Mouse (Mus musculus) hematopoietic stem cell, adult 5-6 weeks (primary cell): Measurements from ENCODE around the gene Fibcd1. TPM values are rescaled to one million over a fixed set of nuclear protein-coding genes. Genes with fewer than 3 reads are reported as not detected.
A peak's percentile ranks its signal among the peaks of the same experiment; 100 is the strongest.

Experiments
- ATAC-seq, 2 experiments: fragments of 125-278 bp in 1 of 2; replicated peaks in 1 of 2; 2 replicates each; pipeline ENCODE4 v1.8.0; 2016 to 2017; ENCODE audit warnings: inconsistent platforms in 2 of 2, mild to moderate bottlenecking in 2 of 2, moderate number of reproducible peaks in 2 of 2, low read depth in 1 of 2, moderate TSS enrichment in 1 of 2; ENCODE audit not compliant: low FRiP score in 2 of 2, poor library complexity in 2 of 2, severe bottlenecking in 2 of 2, insufficient read depth in 1 of 2, low TSS enrichment in 1 of 2
- total RNA-seq: library from RNA; stranded (forward); fragments of 172-1452, 232-1000 nt; gene quantifications from 2 replicates; pipeline ENCODE4 v1.2.3, GENCODE M21; 2017

The Fibcd1 gene
- total RNA-seq, 1 experiment from 2014 or later = not detected

- ATAC-seq = no peak
Measured at GRCm38 (mm10) chr2:31825469-31825911, 20.3 kb downstream of the Fibcd1 start.

DNA sequence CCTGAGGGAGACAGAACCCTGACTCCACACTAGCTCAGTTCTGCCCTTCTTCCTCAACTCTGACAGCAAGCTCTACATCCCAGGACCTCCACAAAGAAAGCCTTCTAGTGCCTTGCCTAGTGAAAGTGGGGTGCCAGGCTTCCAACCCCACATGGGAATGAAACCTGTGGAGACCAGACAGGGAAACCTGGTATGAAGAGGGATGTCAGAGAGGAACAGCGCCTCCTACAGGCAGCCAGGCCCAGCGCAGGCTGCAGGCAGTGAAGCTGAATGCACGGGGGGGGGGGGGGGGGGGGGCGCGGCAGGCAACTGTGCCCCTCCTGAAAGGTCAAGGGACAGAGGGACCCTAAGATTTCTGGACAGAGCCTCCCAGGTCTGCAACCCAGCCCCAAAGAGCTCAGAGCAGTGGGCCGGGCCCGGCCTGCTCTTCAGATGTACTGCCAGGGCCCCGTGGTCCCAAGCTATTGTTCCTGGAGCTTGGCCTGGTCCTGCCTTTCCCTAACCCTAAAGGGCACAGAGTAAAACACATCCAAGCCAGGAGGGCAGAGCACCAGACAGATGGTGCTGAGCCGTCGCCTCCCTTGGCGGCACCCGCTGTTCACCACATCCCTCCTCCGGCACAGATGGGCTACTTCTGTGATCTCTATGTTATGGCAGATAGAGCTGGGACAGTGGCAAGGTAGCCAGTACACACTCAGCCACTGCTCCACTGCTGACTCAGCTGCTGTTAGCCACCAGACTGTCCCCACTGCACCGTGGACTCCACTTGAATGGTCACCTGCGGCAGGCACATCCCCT, 21.7 kb downstream of the Fibcd1 start:
- ATAC-seq = no peak

DNA sequence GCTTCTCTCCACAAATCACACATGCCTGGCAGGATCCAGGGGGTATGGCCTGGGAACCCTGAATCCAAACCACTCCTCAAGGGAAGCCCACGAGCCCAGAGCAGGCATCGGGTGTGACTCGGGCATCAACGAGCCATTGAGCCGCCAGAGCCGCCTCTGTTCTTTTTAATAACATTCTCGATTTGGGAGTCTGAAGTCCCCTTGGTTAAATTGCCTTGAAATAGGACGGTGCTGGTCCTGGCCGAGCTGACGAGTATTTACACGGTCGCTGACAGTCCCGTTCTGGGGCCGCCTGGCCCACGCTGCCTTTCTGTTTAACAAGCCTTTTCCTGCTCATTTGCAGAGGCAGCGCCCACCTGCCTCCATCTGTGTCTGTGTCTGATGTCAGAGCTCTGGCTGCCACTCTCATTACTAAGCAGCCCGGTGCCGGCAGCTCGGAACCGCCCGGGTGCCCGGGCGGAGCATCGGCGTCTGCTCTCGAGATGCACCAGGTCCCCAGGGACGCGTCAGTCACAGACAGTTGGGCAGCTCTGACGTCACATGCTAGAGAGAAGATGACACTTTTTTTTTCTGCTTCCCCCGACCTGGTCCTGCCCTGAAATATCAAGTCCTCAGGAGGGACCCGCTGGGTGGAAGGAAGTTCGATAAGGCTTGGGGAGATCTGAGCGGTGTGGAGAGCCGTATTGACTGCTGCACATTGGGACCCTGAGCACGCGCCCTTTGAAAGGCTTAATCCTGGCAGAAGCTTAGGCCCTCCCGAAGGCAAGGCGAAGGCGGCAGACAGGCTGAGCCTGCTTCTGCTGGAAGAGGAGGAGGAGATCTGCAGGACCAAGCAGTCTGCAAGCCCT, 23.1 kb downstream of the Fibcd1 start:
- ATAC-seq = 0 out of 4 replicates have a peak, but pooled peaks of 1 of the 2 experiments have one; percentile 19

DNA sequence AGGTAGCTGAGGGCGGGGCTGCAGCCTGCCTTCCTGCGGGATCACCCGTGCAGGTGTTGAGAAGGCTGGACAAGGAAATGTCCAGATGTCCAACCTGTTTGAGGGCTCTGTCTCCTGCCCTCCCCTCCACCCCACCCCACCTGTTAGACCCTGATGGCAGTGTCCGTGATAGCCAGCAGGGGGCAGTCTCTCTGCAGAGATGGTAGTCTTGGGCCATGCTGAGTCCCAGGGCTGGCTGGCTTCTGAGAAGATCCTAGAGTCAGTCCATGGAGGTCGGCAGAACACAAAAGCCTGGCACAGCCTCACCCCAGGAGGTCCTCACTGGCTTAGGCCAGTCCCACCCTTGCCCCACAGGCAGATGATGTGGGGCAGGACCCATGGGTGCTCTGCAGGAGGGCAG, 30.4 kb downstream of the Fibcd1 start:
- peak in 1 of 2 experiments; percentile 70; a peak in 2 of 4 replicates for ATAC-seq

GRCm38 (mm10) chr2:31814699-31815098, 31.1 kb downstream of the Fibcd1 start:
- ATAC-seq = no peak

DNA sequence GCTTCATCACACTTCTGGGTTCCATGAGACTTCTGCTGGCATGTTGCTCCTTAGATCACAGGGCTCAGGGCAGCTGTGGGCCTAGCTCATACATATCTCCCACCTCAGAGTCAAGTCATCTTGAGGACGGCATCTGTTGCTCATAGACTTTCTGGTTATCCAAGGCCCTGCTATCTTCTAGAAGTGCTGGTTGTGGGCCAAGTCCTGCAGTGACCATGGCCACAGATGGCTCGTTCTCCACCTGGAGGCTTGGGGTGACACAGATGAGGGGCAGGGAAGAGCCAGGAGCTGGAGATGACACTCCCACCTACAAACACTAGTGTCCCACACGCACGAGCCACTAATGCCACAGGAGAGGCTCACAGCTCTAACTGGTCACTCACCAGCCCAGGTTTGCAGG, 32.2 kb downstream of the Fibcd1 start:
- ATAC-seq = no peak

- no peak for ATAC-seq
Measured at GRCm38 (mm10) chr2:31811086-31811958, 34.5 kb downstream of the Fibcd1 start.

- ATAC-seq = no peak
Measured at GRCm38 (mm10) chr2:31810444-31810843, 35.4 kb downstream of the Fibcd1 start, which contains the start of gene Qrfp. Gene Qrfp, minus strand, starts transcription at chr2:31810580.

GRCm38 (mm10) chr2:31809358-31809740, 36.5 kb downstream of the Fibcd1 start:
- ATAC-seq = peak; percentile 59 to 80

- no peak for ATAC-seq
Measured at GRCm38 (mm10) chr2:31808410-31809357, 37.1 kb downstream of the Fibcd1 start.

GRCm38 (mm10) chr2:31806639-31807382, 39.0 kb downstream of the Fibcd1 start:
- ATAC-seq = no peak

DNA sequence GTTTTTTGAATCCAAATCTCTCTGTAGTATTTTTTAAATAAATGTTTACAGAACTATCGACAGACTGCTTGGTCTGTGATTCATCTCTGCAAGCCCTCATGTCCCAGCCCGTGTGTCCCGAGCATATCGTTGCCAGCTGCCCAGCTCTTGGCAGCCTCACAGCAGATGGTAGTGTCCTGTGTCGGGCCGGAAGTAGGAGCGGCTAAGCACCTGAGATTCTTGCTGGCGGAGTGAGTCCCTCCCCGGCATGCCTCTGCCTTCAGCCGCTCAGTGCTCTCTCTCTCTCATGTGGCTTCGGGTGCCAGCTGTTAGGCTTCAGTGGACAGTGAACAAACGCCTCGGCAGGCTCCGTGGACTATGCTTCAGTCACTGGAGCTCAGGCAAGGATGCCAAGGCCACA, 42.3 kb downstream of the Fibcd1 start:
- no peak for ATAC-seq

- no peak for ATAC-seq
Measured at GRCm38 (mm10) chr2:31802811-31803210, 43.0 kb downstream of the Fibcd1 start.

GRCm38 (mm10) chr2:31801416-31801815, 44.4 kb downstream of the Fibcd1 start:
- ATAC-seq = no peak

DNA sequence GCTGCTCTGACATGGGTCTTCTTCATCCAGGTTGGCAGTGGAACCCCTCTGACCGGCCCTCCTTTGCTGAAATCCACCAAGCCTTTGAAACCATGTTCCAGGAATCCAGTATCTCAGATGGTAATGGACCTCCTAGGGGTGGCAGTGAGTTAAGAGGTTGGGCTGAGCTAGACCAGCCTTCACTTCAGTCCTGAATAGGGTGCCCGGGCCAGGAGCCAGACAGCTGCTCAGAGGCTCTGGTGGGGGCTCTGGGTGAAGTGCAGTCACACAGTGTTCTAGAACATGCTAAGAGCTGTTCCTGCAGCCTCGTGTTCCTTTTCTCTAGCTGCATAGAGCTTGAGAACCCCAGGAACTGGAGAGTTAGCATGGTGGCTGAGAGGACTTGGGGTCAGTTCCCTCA, 48.9 kb downstream of the Fibcd1 start:
- no peak for ATAC-seq

DNA sequence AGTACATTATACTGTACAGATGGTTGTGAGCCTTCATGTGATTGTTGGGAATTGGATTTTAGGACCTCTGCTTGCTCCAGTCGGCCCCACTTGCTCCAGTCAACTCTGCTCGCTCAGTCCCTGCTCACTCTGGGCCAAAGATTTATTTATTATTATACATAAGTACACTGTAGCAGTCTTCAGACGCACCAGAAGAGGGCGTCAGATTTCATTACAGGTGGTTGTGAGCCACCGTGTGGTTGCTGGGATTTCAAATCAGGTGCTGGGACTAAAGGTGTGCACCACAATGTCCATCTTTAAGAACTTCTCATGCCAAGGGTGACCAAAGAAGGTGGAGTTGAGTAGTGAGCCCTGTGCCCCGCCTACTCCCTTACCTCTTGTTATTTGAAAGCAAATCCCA, 53.2 kb downstream of the Fibcd1 start:
- ATAC-seq = no peak
